Mouse (Mus musculus): ENCODE data around the gene Spag17.
"Not testable (repeated sequence)": the region's sequence is repeated elsewhere in the genome, so short reads cannot be mapped to it uniquely, and the experiment has no call there.

- not testable (repeated sequence) for TF ChIP-seq CTCF (IDR thresholded peaks at IDR 0.05; ENCODE audit: control insufficient read depth, insufficient read depth, insufficient read length); CEBPB (IDR thresholded peaks at IDR 0.05; ENCODE audit: low read depth); USF1 (IDR thresholded peaks at IDR 0.05; ENCODE audit: low read depth); MYOG (IDR thresholded peaks at IDR 0.05; ENCODE audit: control insufficient read depth, extremely low read depth, insufficient read length); MAX (IDR thresholded peaks at IDR 0.05); FOSL1 (IDR thresholded peaks at IDR 0.05; ENCODE audit: insufficient read depth, low read length, poor library complexity, severe bottlenecking); MYOD1 (IDR thresholded peaks at IDR 0.05; ENCODE audit: control insufficient read depth, insufficient read length, low read depth)
Measured at GRCm38 (mm10) chr3:99894741-99895140, 9.5 kb downstream of the Spag17 start.

Measured in C2C12 (cell line).